Mouse (Mus musculus): ENCODE results near the gene Snx27.

Snx27 gene

GRCm38 (mm10) chr3:94582456-94582891 lies at the start of gene Snx27:
TSS of gene Snx27 (minus strand) at chr3:94582716.
- DNase-seq = peak; percentile 92

- DNase-seq = no peak
These were observed 47.4 kb upstream of the Snx27 start for GRCm38 (mm10) chr3:94629876-94630275.

- no peak for DNase-seq
These were observed 46.2 kb upstream of the Snx27 start for GRCm38 (mm10) chr3:94628712-94629111.

- no peak for DNase-seq
These were observed 41.8 kb upstream of the Snx27 start for GRCm38 (mm10) chr3:94624281-94624680.

GRCm38 (mm10) chr3:94622550-94622949 lies 40.0 kb upstream of the Snx27 start:
- DNase-seq = no peak

GRCm38 (mm10) chr3:94621740-94622507 lies 39.4 kb upstream of the Snx27 start:
- no peak for DNase-seq

GRCm38 (mm10) chr3:94616717-94617116 lies 34.2 kb upstream of the Snx27 start:
- peak; percentile 48 for DNase-seq

- no peak for DNase-seq
These were observed 30.9 kb upstream of the Snx27 start for GRCm38 (mm10) chr3:94613258-94613878.

- no peak for DNase-seq
These were observed 29.8 kb upstream of the Snx27 start for GRCm38 (mm10) chr3:94612274-94612673.

GRCm38 (mm10) chr3:94611834-94612233 lies 29.3 kb upstream of the Snx27 start:
- no peak for DNase-seq

GRCm38 (mm10) chr3:94611343-94611742 lies 28.8 kb upstream of the Snx27 start:
- DNase-seq = no peak

- no peak for DNase-seq
These were observed 28.1 kb upstream of the Snx27 start for GRCm38 (mm10) chr3:94610581-94610980.

GRCm38 (mm10) chr3:94609621-94610020 lies 27.1 kb upstream of the Snx27 start:
- DNase-seq = no peak

- DNase-seq = peak; percentile 80
These were observed 19.4 kb upstream of the Snx27 start for GRCm38 (mm10) chr3:94601959-94602358.

- DNase-seq = no peak
These were observed 14.8 kb upstream of the Snx27 start for GRCm38 (mm10) chr3:94597224-94597779.

- DNase-seq = no peak
These were observed 13.4 kb upstream of the Snx27 start for GRCm38 (mm10) chr3:94595871-94596287.

- DNase-seq = no peak
These were observed 8.6 kb upstream of the Snx27 start for GRCm38 (mm10) chr3:94591066-94591465.

- peak; percentile 0 for DNase-seq
These were observed 5.4 kb upstream of the Snx27 start for GRCm38 (mm10) chr3:94587962-94588361.

GRCm38 (mm10) chr3:94582944-94583343 lies 428 bp upstream of the Snx27 start:
- DNase-seq = no peak

- no peak for DNase-seq
These were observed 592 bp downstream of the Snx27 start for GRCm38 (mm10) chr3:94581793-94582455.

- DNase-seq = peak; percentile 62
These were observed 1.3 kb downstream of the Snx27 start for GRCm38 (mm10) chr3:94581138-94581780.

GRCm38 (mm10) chr3:94574506-94574905 lies 8.0 kb downstream of the Snx27 start:
- no peak for DNase-seq

GRCm38 (mm10) chr3:94567242-94567641 lies 15.3 kb downstream of the Snx27 start:
- no peak for DNase-seq
